Mouse (Mus musculus): ENCODE data around the gene Chrnb4.

Chrnb4 gene

GRCm38 (mm10) chr9:55048211-55048880 is at the start of gene Chrnb4:
Gene Chrnb4, minus strand, starts transcription at chr9:55048779.
- DNase-seq, result no peak

- DNase-seq, result no peak
These were observed 48.3 kb upstream of the Chrnb4 start for GRCm38 (mm10) chr9:55096870-55097269.

GRCm38 (mm10) chr9:55096033-55096432 is 47.5 kb upstream of the Chrnb4 start:
- DNase-seq, result no peak

GRCm38 (mm10) chr9:55090141-55090540 is 41.6 kb upstream of the Chrnb4 start:
- no peak for DNase-seq

- DNase-seq, result no peak
These were observed 40.6 kb upstream of the Chrnb4 start for GRCm38 (mm10) chr9:55089226-55089625.

GRCm38 (mm10) chr9:55083154-55083913 is 34.8 kb upstream of the Chrnb4 start:
- no peak for DNase-seq

GRCm38 (mm10) chr9:55067965-55068265 is 19.3 kb upstream of the Chrnb4 start:
- DNase-seq, result no peak

- DNase-seq, result no peak
These were observed 18.8 kb upstream of the Chrnb4 start for GRCm38 (mm10) chr9:55067260-55067964.

GRCm38 (mm10) chr9:55065241-55065640 is 16.7 kb upstream of the Chrnb4 start:
- DNase-seq, result no peak

- no peak for DNase-seq
These were observed 9.5 kb upstream of the Chrnb4 start for GRCm38 (mm10) chr9:55058067-55058466.

- DNase-seq, result no peak
These were observed 6.9 kb upstream of the Chrnb4 start for GRCm38 (mm10) chr9:55055386-55055930.

- no peak for DNase-seq
These were observed 1.8 kb downstream of the Chrnb4 start for GRCm38 (mm10) chr9:55046764-55047163.

- DNase-seq, result no peak
These were observed 3.6 kb downstream of the Chrnb4 start for GRCm38 (mm10) chr9:55045001-55045400.

- DNase-seq, result no peak
These were observed 4.9 kb downstream of the Chrnb4 start for GRCm38 (mm10) chr9:55043688-55044087.

GRCm38 (mm10) chr9:55041389-55041788 is 7.2 kb downstream of the Chrnb4 start:
- DNase-seq, result no peak

- no peak for DNase-seq
These were observed 8.6 kb downstream of the Chrnb4 start for GRCm38 (mm10) chr9:55039983-55040382.

GRCm38 (mm10) chr9:55038948-55039347 is 9.6 kb downstream of the Chrnb4 start:
- DNase-seq, result no peak

- DNase-seq, result no peak
These were observed 17.0 kb downstream of the Chrnb4 start for GRCm38 (mm10) chr9:55031435-55032167.

- DNase-seq, result peak in 1 of 2 experiments; percentile 25
These were observed 22.3 kb downstream of the Chrnb4 start, which contains the start of gene Chrna3 for GRCm38 (mm10) chr9:55026275-55026663. Gene Chrna3, minus strand, starts transcription at chr9:55026562.

- DNase-seq, result no peak
These were observed 22.9 kb downstream of the Chrnb4 start for GRCm38 (mm10) chr9:55025534-55026274.

GRCm38 (mm10) chr9:55023902-55024583 is 24.5 kb downstream of the Chrnb4 start:
- peak; percentile 47 to 82 for DNase-seq
